Comparison of ENCODE assay signal across 11 mouse cellular contexts in genomic region chr9:91378411-91379299, GRCm38 (mm10). TPM values are rescaled to one million over a fixed set of nuclear protein-coding genes. Genes with fewer than 3 reads are reported as not detected.
DNase-seq lines count a peak whose midpoint lies in the region; ATAC-seq lines count a peak whose summit lies in the region.
"Had no signal": no experiment of that assay in that cellular context is flagged by ENCODE, and none has a peak within 500 bp of the region (broad histone marks: within the 10 kb centered on the region; RNA-seq: fewer than 3 reads in every experiment).

No protein-coding gene starts in this region.

- H3K27me3 ChIP-seq in heart, embryonic 14.5 days (ENCODE audit: control insufficient read depth, insufficient read depth, low read length), result peaks cover 94% of the 10 kb centered on the region
- H3K27me3 ChIP-seq in hindbrain, embryonic 11.5 days (ENCODE audit: control insufficient read depth, insufficient read depth, low read length), result peaks cover 78% of the 10 kb centered on the region
- H3K27me3 ChIP-seq: CH12.LX had no signal

- H3K27ac ChIP-seq in heart, embryonic 14.5 days (replicated peaks in 1 of 2; ENCODE audit: control insufficient read depth in 1 of 2, insufficient read depth in 1 of 2, low read depth in 2 of 2, low read length in 2 of 2), result no peak overlapping the region
- peak overlapping the region; percentile 79 for H3K27ac ChIP-seq in hindbrain, embryonic 11.5 days (ENCODE audit: low read depth, low read length)

- no peak for DNase-seq in heart, adult 9 months (ENCODE audit: low spot score in 2 of 2)
- DNase-seq in cerebellum, postnatal 14 days, result peak; percentile 81 to 86
- peak; percentile 66 for DNase-seq in hindbrain, embryonic 11.5 days (ENCODE audit: low spot score)
- DNase-seq in neural tube, embryonic 10.5 days (ENCODE audit: extremely low spot score, low spot score), result peak; percentile 72
- no peak for DNase-seq in ovary, postnatal 10 days (ENCODE audit: low spot score)
- no peak for DNase-seq in Muller cell, postnatal 12 days (ENCODE audit: inconsistent ontology term)
- no peak for DNase-seq in kidney, adult 9 months
- DNase-seq: gastrocnemius, postnatal 14 days had no signal

- WGBS in heart, embryonic 14.5 days, result 1% methylated on average over 48 of the region's 48 CpGs
- WGBS in hindbrain, embryonic 11.5 days, result under 1% methylated on average over 48 of the region's 48 CpGs

- no peaks in the 10 kb centered on the region; a peak in 1 of 4 replicates for H3K4me1 ChIP-seq in heart, embryonic 14.5 days (ENCODE audit: control insufficient read depth in 2 of 2, insufficient read depth in 2 of 2, low read length in 2 of 2)
- no peaks in the 10 kb centered on the region; the same call in 1 of the 2 replicates for H3K4me1 ChIP-seq in hindbrain, embryonic 11.5 days (replicated peaks; ENCODE audit: control insufficient read depth, insufficient read depth, low read length)

- 0 out of 4 replicates have a peak overlapping the region, but pooled peaks of 1 of the 2 experiments have one; percentile 3 for H3K4me3 ChIP-seq in heart, embryonic 14.5 days (ENCODE audit: control insufficient read depth in 1 of 2, insufficient read depth in 1 of 2, low read depth in 1 of 2, low read length in 2 of 2)
- peak overlapping the region; percentile 57 for H3K4me3 ChIP-seq in hindbrain, embryonic 11.5 days (ENCODE audit: low read depth, low read length)
- H3K4me3 ChIP-seq: myocyte had no signal

- ATAC-seq in heart, embryonic 14.5 days (ENCODE audit: insufficient number of reproducible peaks, insufficient read depth, low FRiP score, low read depth), result no peak
- ATAC-seq in hindbrain, embryonic 11.5 days (ENCODE audit: low FRiP score), result peak; percentile 25

- H3K9me3 ChIP-seq in heart, embryonic 14.5 days (ENCODE audit: control insufficient read depth, low read length), result no peaks in the 10 kb centered on the region
- H3K9me3 ChIP-seq in hindbrain, embryonic 11.5 days (ENCODE audit: control insufficient read depth, low read length), result no peaks in the 10 kb centered on the region

- 0 out of 2 replicates have a peak overlapping the region, but pooled peaks have one; percentile 13 for H3K4me2 ChIP-seq in heart, embryonic 14.5 days (ENCODE audit: low read length)
- peak overlapping the region; percentile 87 for H3K4me2 ChIP-seq in hindbrain, embryonic 11.5 days (replicated peaks; ENCODE audit: low read depth, low read length)

- no peaks in the 10 kb centered on the region for H3K36me3 ChIP-seq in heart, embryonic 14.5 days (ENCODE audit: control insufficient read depth, insufficient read depth, low read length)
- no peaks in the 10 kb centered on the region for H3K36me3 ChIP-seq in hindbrain, embryonic 11.5 days (ENCODE audit: control insufficient read depth, insufficient read depth, low read length)

- H3K9ac ChIP-seq in heart, embryonic 14.5 days (ENCODE audit: low read length), result no peak overlapping the region
- peak overlapping the region; percentile 89 for H3K9ac ChIP-seq in hindbrain, embryonic 11.5 days (ENCODE audit: low read depth, low read length)

RNA-seq across cellular contexts. Expression of gene Zic1, which starts 13.0 kb away (rescaled TPM):
- 0.03 TPM in 1 of 2 replicates, not detected in the other for polyA plus RNA-seq in heart, embryonic 14.5 days (2014; fragmentation: Nextera tagmentation; extraction: Ambion mirVana)
- 18.2 and 23.8 TPM in 2 replicates for polyA plus RNA-seq in hindbrain, embryonic 11.5 days (2014; fragmentation: Nextera tagmentation; extraction: Ambion mirVana)

RNA-seq across cellular contexts. Expression of gene Zic4, which starts 16.4 kb away (rescaled TPM):
- not detected in 2 replicates for polyA plus RNA-seq in heart, embryonic 14.5 days (2014; fragmentation: Nextera tagmentation; extraction: Ambion mirVana)
- polyA plus RNA-seq in hindbrain, embryonic 11.5 days (2014; fragmentation: Nextera tagmentation; extraction: Ambion mirVana), result 32.8 and 36.5 TPM in 2 replicates

Comparison
In these comparisons a context has a peak if more than half of its experiments do, and no peak if none do; other contexts are left out.
1. DNase-seq: peak in cerebellum, postnatal 14 days (2 of 2), hindbrain, embryonic 11.5 days (single experiment) and neural tube, embryonic 10.5 days (single experiment); none in heart, adult 9 months (0 of 2), ovary, postnatal 10 days (single experiment), Muller cell, postnatal 12 days (single experiment) and kidney, adult 9 months (single experiment).
2. RNA of gene Zic1, which starts 13.0 kb away (polyA plus RNA-seq): 18.2 to 23.8 TPM in hindbrain, embryonic 11.5 days; 0.03 TPM in heart, embryonic 14.5 days; every median in the first group is over 10 times any median in the second.
3. RNA of gene Zic4, which starts 16.4 kb away (polyA plus RNA-seq): 32.8 to 36.5 TPM in hindbrain, embryonic 11.5 days; not detected in heart, embryonic 14.5 days; every median in the first group is over 10 times any median in the second.